16 mouse cellular contexts compared by ENCODE assay signal in genomic region chr13:107861384-107862134, GRCm38 (mm10).
DNase-seq lines count a peak whose midpoint lies in the region; ATAC-seq and TF ChIP-seq lines count a peak whose summit lies in the region.
"Had no signal": no experiment of that assay in that cellular context is flagged by ENCODE, and none has a peak within 500 bp of the region (broad histone marks: within the 10 kb centered on the region; RNA-seq: fewer than 3 reads in every experiment).

No protein-coding gene starts in this region.

- H3K9ac ChIP-seq in midbrain, embryonic 11.5 days (ENCODE audit: low read length): no peak overlapping the region
- no peak overlapping the region for H3K9ac ChIP-seq in forebrain, postnatal 0 days
- no peak overlapping the region for H3K9ac ChIP-seq in midbrain, postnatal 0 days (replicated peaks; ENCODE audit: low read length, poor library complexity, severe bottlenecking)
- H3K9ac ChIP-seq: liver, embryonic 13.5 days had no signal

- no peaks in the 10 kb centered on the region for H3K36me3 ChIP-seq in midbrain, embryonic 11.5 days (ENCODE audit: control insufficient read depth, insufficient read depth, low read length)
- H3K36me3 ChIP-seq in midbrain, embryonic 10.5 days: no peaks in the 10 kb centered on the region
- no peaks in the 10 kb centered on the region for H3K36me3 ChIP-seq in forebrain, postnatal 0 days (ENCODE audit: insufficient read depth)
- no peaks in the 10 kb centered on the region for H3K36me3 ChIP-seq in midbrain, postnatal 0 days (ENCODE audit: insufficient read depth, low read length)
- H3K36me3 ChIP-seq: liver, embryonic 13.5 days had no signal

- H3K4me2 ChIP-seq in midbrain, embryonic 11.5 days: no peak overlapping the region
- no peak overlapping the region for H3K4me2 ChIP-seq in forebrain, postnatal 0 days (ENCODE audit: low read depth)
- H3K4me2 ChIP-seq in midbrain, postnatal 0 days (ENCODE audit: low read depth, low read length, poor library complexity, severe bottlenecking): no peak overlapping the region
- H3K4me2 ChIP-seq: liver, embryonic 13.5 days had no signal

- H3K27ac ChIP-seq in midbrain, embryonic 11.5 days (ENCODE audit: low read depth, low read length): no peak overlapping the region
- no peak overlapping the region for H3K27ac ChIP-seq in midbrain, embryonic 10.5 days (replicated peaks)
- no peak overlapping the region for H3K27ac ChIP-seq in forebrain, postnatal 0 days (ENCODE audit: low read depth, low read length)
- H3K27ac ChIP-seq in midbrain, postnatal 0 days (ENCODE audit: low read depth, low read length): no peak overlapping the region
- H3K27ac ChIP-seq: liver, embryonic 13.5 days; macrophage had no signal

- no peak overlapping the region for H3K4me3 ChIP-seq in midbrain, embryonic 11.5 days (ENCODE audit: low read depth, low read length)
- no peak overlapping the region for H3K4me3 ChIP-seq in midbrain, embryonic 10.5 days
- no peak overlapping the region for H3K4me3 ChIP-seq in forebrain, postnatal 0 days (ENCODE audit: low read depth, low read length)
- H3K4me3 ChIP-seq in midbrain, postnatal 0 days (ENCODE audit: low read depth, low read length): no peak overlapping the region
- H3K4me3 ChIP-seq: liver, embryonic 13.5 days had no signal

- peak; percentile 46; the same call in 1 of the 2 replicates for ATAC-seq in midbrain, embryonic 11.5 days (ENCODE audit: low FRiP score)
- peak; percentile 27 for ATAC-seq in forebrain, postnatal 0 days
- ATAC-seq in midbrain, postnatal 0 days (ENCODE audit: low FRiP score): peak; percentile 38
- ATAC-seq in activated CD4-positive, CD25-positive, alpha-beta regulatory T cell, adult 4 months: no peak
- ATAC-seq: intestine, postnatal 0 days had no signal

- H3K4me1 ChIP-seq in midbrain, embryonic 11.5 days (ENCODE audit: control insufficient read depth, insufficient read depth, low read length): peaks cover 11% of the 10 kb centered on the region
- peaks cover 50% of the 10 kb centered on the region for H3K4me1 ChIP-seq in midbrain, embryonic 10.5 days
- peaks cover 5% of the 10 kb centered on the region; the same call in 1 of the 2 replicates for H3K4me1 ChIP-seq in forebrain, postnatal 0 days (ENCODE audit: insufficient read depth)
- H3K4me1 ChIP-seq in midbrain, postnatal 0 days (ENCODE audit: insufficient read depth, low read length): peaks cover 5% of the 10 kb centered on the region; the same call in 1 of the 2 replicates

- DNase-seq in heart, adult 11 months: peak; percentile 78
- no peak for DNase-seq in heart, adult 18-20 months
- DNase-seq in midbrain, embryonic 11.5 days (ENCODE audit: low spot score, missing footprints): no peak
- no peak for DNase-seq in midbrain, embryonic 10.5 days (ENCODE audit: low spot score)
- no peak for DNase-seq in forebrain, postnatal 0 days
- DNase-seq in midbrain, postnatal 0 days (ENCODE audit: low spot score): no peak
- DNase-seq in adrenal gland, postnatal 4 days (ENCODE audit: low spot score in 2 of 2): no peak
- DNase-seq: adrenal gland, postnatal 25 days; cerebellum, adult 11-12 months; embryo, embryonic 11 days; gastrocnemius, postnatal 36 days; liver, embryonic 13.5 days; thymus, postnatal 36 days had no signal

- no peaks in the 10 kb centered on the region for H3K9me3 ChIP-seq in midbrain, embryonic 11.5 days (ENCODE audit: control insufficient read depth, low read length)
- no peaks in the 10 kb centered on the region for H3K9me3 ChIP-seq in midbrain, embryonic 10.5 days (replicated peaks)
- no peaks in the 10 kb centered on the region for H3K9me3 ChIP-seq in forebrain, postnatal 0 days (ENCODE audit: low read length)
- H3K9me3 ChIP-seq in midbrain, postnatal 0 days (ENCODE audit: low read length): no peaks in the 10 kb centered on the region
- H3K9me3 ChIP-seq: liver, embryonic 13.5 days had no signal

- no peak for TF ChIP-seq CTCF in forebrain, postnatal 0 days (IDR thresholded peaks at IDR 0.05; ENCODE audit: low read depth)
- no peak for TF ChIP-seq CTCF in midbrain, postnatal 0 days (IDR thresholded peaks at IDR 0.05)

- 68% methylated on average over 17 of the region's 17 CpGs for WGBS in midbrain, embryonic 11.5 days
- WGBS in midbrain, embryonic 10.5 days: 72% methylated on average over 17 of the region's 17 CpGs
- 64% methylated on average over 17 of the region's 17 CpGs for WGBS in forebrain, postnatal 0 days
- 65% methylated on average over 17 of the region's 17 CpGs for WGBS in midbrain, postnatal 0 days

- H3K27me3 ChIP-seq in midbrain, embryonic 11.5 days (ENCODE audit: control insufficient read depth, insufficient read depth, low read length): no peaks in the 10 kb centered on the region
- H3K27me3 ChIP-seq in midbrain, embryonic 10.5 days (ENCODE audit: low read depth, poor library complexity, severe bottlenecking): no peaks in the 10 kb centered on the region
- no peaks in the 10 kb centered on the region for H3K27me3 ChIP-seq in forebrain, postnatal 0 days (ENCODE audit: insufficient read depth, low read length)
- no peaks in the 10 kb centered on the region for H3K27me3 ChIP-seq in midbrain, postnatal 0 days (ENCODE audit: insufficient read depth, low read length)
- H3K27me3 ChIP-seq: liver, embryonic 13.5 days had no signal
